Mouse (Mus musculus) ES-Bruce4 (cell line): Measurements from ENCODE around the gene Cyfip1.

Experiments
- CTCF ChIP-seq: IDR thresholded peaks from one replicate; pipeline ENCODE4 v1.8.1; 2011; ENCODE audit warnings: low read depth, low read length
- EP300 ChIP-seq: IDR thresholded peaks from 2 replicates; pipeline ENCODE4 v1.6.1; 2011; ENCODE audit warnings: low read depth, low read length; ENCODE audit not compliant: insufficient read depth
- POLR2A ChIP-seq: IDR thresholded peaks from one replicate; pipeline ENCODE4 v1.8.1; 2011; ENCODE audit warnings: low read length; ENCODE audit not compliant: insufficient read depth

- TF ChIP-seq CTCF: peak; percentile 30
- no peak for TF ChIP-seq POLR2A
- TF ChIP-seq EP300: no peak
These were observed 132.9 kb downstream of the Cyfip1 start for GRCm38 (mm10) chr7:55974429-55974828.
